Mouse (Mus musculus) forebrain, embryonic 14.5 days (tissue): Measurements from ENCODE around the gene Ola1. TPM values are rescaled to one million over a fixed set of nuclear protein-coding genes. Genes with fewer than 3 reads are reported as not detected.

Experiments used
- ATAC-seq: fragments of 200-750 bp; cut with Nextera tagmentation; 2 replicates; pipeline ENCODE4 v1.8.0; 2017; ENCODE audit warnings: mild to moderate bottlenecking, moderate library complexity
- DNase-seq: peaks from one replicate; pipeline ENCODE4 v3.0.0-alpha.2; 2015; ENCODE audit warnings: low spot score
- H3K27ac ChIP-seq: fragments of 300-500 bp; sonication (generic); 2 replicates; pipeline ENCODE4 v1.5.1; 2014; ENCODE audit warnings: low read depth, mild to moderate bottlenecking, control low read depth, low read length, moderate library complexity
- H3K27me3 ChIP-seq: fragments of 300-500 bp; sonication (generic); replicated peaks from 2 replicates; pipeline ENCODE4 v1.6.1; 2014; ENCODE audit warnings: low read length, control low read depth, mixed read lengths; ENCODE audit not compliant: control insufficient read depth, insufficient read depth
- H3K36me3 ChIP-seq: fragments of 300-500 bp; sonication (generic); 2 replicates; pipeline ENCODE4 v1.6.1; 2014; ENCODE audit warnings: low read length, control low read depth; ENCODE audit not compliant: control insufficient read depth, insufficient read depth
- H3K4me1 ChIP-seq: fragments of 300-500 bp; sonication (generic); 2 replicates; pipeline ENCODE4 v1.6.1; 2014; ENCODE audit warnings: antibody characterized with exemption, low read length, control low read depth; ENCODE audit not compliant: control insufficient read depth, insufficient read depth
- H3K4me2 ChIP-seq: fragments of 300-500 bp; sonication (generic); 2 replicates; pipeline ENCODE4 v1.6.1; 2014; ENCODE audit warnings: mild to moderate bottlenecking, control low read depth, low read length
- H3K4me3 ChIP-seq: fragments of 300-500 bp; sonication (generic); 2 replicates; pipeline ENCODE4 v1.5.1; 2014; ENCODE audit warnings: low read depth, low read length, control low read depth
- H3K9ac ChIP-seq: fragments of 300-500 bp; sonication (generic); 2 replicates; pipeline ENCODE4 v1.6.1; 2014; ENCODE audit warnings: mild to moderate bottlenecking, low read length, control low read depth, moderate library complexity
- H3K9me3 ChIP-seq: fragments of 300-500 bp; sonication (generic); replicated peaks from 2 replicates; pipeline ENCODE4 v1.6.1; 2016; ENCODE audit warnings: low read length, control low read depth, mixed read lengths; ENCODE audit not compliant: control insufficient read depth
- WGBS: fragments of 180-500 bp; shearing (Covaris S2); extraction: QIAGEN DNeasy Blood & Tissue Kit; methylation state at CpG from one replicate; pipeline ENCODE4 v1.1.7; 2014; 5-methylcytosine and 5-hydroxymethylcytosine counted together
- polyA plus RNA-seq: library from polyadenylated mRNA; unstranded; fragments of >200 nt; fragmentation: Nextera tagmentation; extraction: Ambion mirVana; gene quantifications from 2 replicates; pipeline ENCODE4 v1.2.1, GENCODE M21; 2014

Gene Ola1
- polyA plus RNA-seq, 1 experiment from 2014 or later = 80.9 TPM

GRCm38 (mm10) chr2:73169496-73169895, 49.2 kb downstream of the Ola1 start:
- DNase-seq (peak; percentile 65), ATAC-seq (peak; percentile 26)
- Histone ChIP-seq H3K4me1 (peaks cover 4% of the 10 kb centered on the region; the same call in 1 of the 2 replicates), H3K4me2 (no peak overlapping the region), H3K9me3 (no peaks in the 10 kb centered on the region), H3K9ac (no peak overlapping the region), H3K36me3 (no peaks in the 10 kb centered on the region), H3K27me3 (no peaks in the 10 kb centered on the region), H3K4me3 (no peak overlapping the region), H3K27ac (no peak overlapping the region)
- 27% methylated on average over 5 of the region's 5 CpGs for WGBS

GRCm38 (mm10) chr2:73167126-73167525, 51.6 kb downstream of the Ola1 start:
- no peaks in the 10 kb centered on the region for H3K36me3 ChIP-seq
- no peak overlapping the region for H3K27ac ChIP-seq
- peaks cover 4% of the 10 kb centered on the region; the same call in 1 of the 2 replicates for H3K4me1 ChIP-seq
- 0 out of 2 replicates have a peak, but pooled peaks cover 2% of the 10 kb centered on the region for H3K9me3 ChIP-seq
- DNase-seq = peak; percentile 59
- no peak overlapping the region for H3K4me2 ChIP-seq
- no peak for ATAC-seq
- no peak overlapping the region for H3K9ac ChIP-seq
- H3K27me3 ChIP-seq = no peaks in the 10 kb centered on the region
- H3K4me3 ChIP-seq = no peak overlapping the region

GRCm38 (mm10) chr2:73164666-73165065, 54.1 kb downstream of the Ola1 start:
- H3K27me3 ChIP-seq = no peaks in the 10 kb centered on the region
- WGBS = 71% methylated on average over 1 of the region's 1 CpGs
- DNase-seq (no peak), ATAC-seq (no peak)
- no peaks in the 10 kb centered on the region for H3K4me1 ChIP-seq
- no peaks in the 10 kb centered on the region for H3K36me3 ChIP-seq
- H3K4me2 ChIP-seq = no peak overlapping the region
- no peak overlapping the region for H3K27ac ChIP-seq
- H3K9ac ChIP-seq = no peak overlapping the region
- H3K9me3 ChIP-seq = 0 out of 2 replicates have a peak, but pooled peaks cover 2% of the 10 kb centered on the region
- H3K4me3 ChIP-seq = no peak overlapping the region

- no peak overlapping the region for H3K4me3 ChIP-seq
- H3K27me3 ChIP-seq = no peaks in the 10 kb centered on the region
- no peak overlapping the region for H3K27ac ChIP-seq
- 79% methylated on average over 2 of the region's 2 CpGs for WGBS
- no peak for ATAC-seq
- H3K9ac ChIP-seq = no peak overlapping the region
- DNase-seq = no peak
- no peaks in the 10 kb centered on the region for H3K36me3 ChIP-seq
- H3K4me2 ChIP-seq = no peak overlapping the region
- H3K4me1 ChIP-seq = peaks cover 3% of the 10 kb centered on the region; the same call in 1 of the 2 replicates
- H3K9me3 ChIP-seq = 0 out of 2 replicates have a peak, but pooled peaks cover 2% of the 10 kb centered on the region
Measured at GRCm38 (mm10) chr2:73160772-73161171, 58.0 kb downstream of the Ola1 start.

GRCm38 (mm10) chr2:73157202-73157601, 61.5 kb downstream of the Ola1 start:
- H3K9ac ChIP-seq = no peak overlapping the region
- H3K4me2 ChIP-seq = no peak overlapping the region
- H3K4me1 ChIP-seq = peaks cover 3% of the 10 kb centered on the region; the same call in 1 of the 2 replicates
- WGBS = 70% methylated on average over 3 of the region's 3 CpGs
- DNase-seq (peak; percentile 53), ATAC-seq (0 out of 2 replicates have a peak, but pooled peaks have one; percentile 18)
- H3K9me3 ChIP-seq = no peaks in the 10 kb centered on the region
- 0 out of 2 replicates have a peak, but pooled peaks cover 7% of the 10 kb centered on the region for H3K36me3 ChIP-seq
- no peak overlapping the region for H3K4me3 ChIP-seq
- no peak overlapping the region for H3K27ac ChIP-seq
- H3K27me3 ChIP-seq = no peaks in the 10 kb centered on the region

GRCm38 (mm10) chr2:73150526-73150925, 68.2 kb downstream of the Ola1 start:
- H3K9me3 ChIP-seq = no peaks in the 10 kb centered on the region
- peak; percentile 64 for DNase-seq
- no peaks in the 10 kb centered on the region for H3K27me3 ChIP-seq
- no peak overlapping the region for H3K4me2 ChIP-seq
- no peak overlapping the region for H3K9ac ChIP-seq
- H3K27ac ChIP-seq = no peak overlapping the region
- H3K4me1 ChIP-seq = no peaks in the 10 kb centered on the region
- 46% methylated on average over 3 of the region's 3 CpGs for WGBS
- H3K4me3 ChIP-seq = no peak overlapping the region
- ATAC-seq = no peak
- 0 out of 2 replicates have a peak, but pooled peaks cover 7% of the 10 kb centered on the region for H3K36me3 ChIP-seq

GRCm38 (mm10) chr2:73146111-73146510, 72.6 kb downstream of the Ola1 start:
- Histone ChIP-seq H3K9me3 (no peaks in the 10 kb centered on the region), H3K4me3 (no peak overlapping the region), H3K4me2 (no peak overlapping the region), H3K9ac (no peak overlapping the region), H3K36me3 (no peaks in the 10 kb centered on the region), H3K27ac (no peak overlapping the region), H3K4me1 (peaks cover 11% of the 10 kb centered on the region; the same call in 1 of the 2 replicates), H3K27me3 (no peaks in the 10 kb centered on the region)
- WGBS = 87% methylated on average over 2 of the region's 2 CpGs
- ATAC-seq = no peak
- no peak for DNase-seq

- H3K4me3 ChIP-seq = no peak overlapping the region
- no peak overlapping the region for H3K27ac ChIP-seq
- peaks cover 11% of the 10 kb centered on the region; the same call in 1 of the 2 replicates for H3K4me1 ChIP-seq
- H3K27me3 ChIP-seq = no peaks in the 10 kb centered on the region
- H3K4me2 ChIP-seq = no peak overlapping the region
- no peaks in the 10 kb centered on the region for H3K36me3 ChIP-seq
- DNase-seq = peak; percentile 71
- H3K9me3 ChIP-seq = no peaks in the 10 kb centered on the region
- H3K9ac ChIP-seq = no peak overlapping the region
- WGBS = 11% methylated on average over 2 of the region's 2 CpGs
- peak; percentile 74 for ATAC-seq
Measured at GRCm38 (mm10) chr2:73143732-73144131, 75.0 kb downstream of the Ola1 start.

- no peak overlapping the region for H3K4me2 ChIP-seq
- H3K9me3 ChIP-seq = no peaks in the 10 kb centered on the region
- H3K27ac ChIP-seq = peak overlapping the region; percentile 36; the same call in 1 of the 2 replicates
- peak overlapping the region; percentile 10; the same call in 1 of the 2 replicates for H3K9ac ChIP-seq
- no peak overlapping the region for H3K4me3 ChIP-seq
- H3K27me3 ChIP-seq = no peaks in the 10 kb centered on the region
- WGBS = 4% methylated on average over 7 of the region's 7 CpGs
- ATAC-seq (peak; percentile 72), DNase-seq (peak; percentile 81)
- H3K4me1 ChIP-seq = peaks cover 11% of the 10 kb centered on the region; the same call in 1 of the 2 replicates
- H3K36me3 ChIP-seq = no peaks in the 10 kb centered on the region
Measured at GRCm38 (mm10) chr2:73142832-73143470, 75.8 kb downstream of the Ola1 start.
